8 mouse cellular contexts compared by ENCODE assay signal in genomic region chr3:33799617-33800512, GRCm38 (mm10). TPM values are rescaled to one million over a fixed set of nuclear protein-coding genes. Genes with fewer than 3 reads are reported as not detected.
DNase-seq lines count a peak whose midpoint lies in the region; ATAC-seq and TF ChIP-seq lines count a peak whose summit lies in the region.

TSS of gene Ttc14 (plus strand) at chr3:33799832.

- no peaks in the 10 kb centered on the region for H3K9me3 ChIP-seq in ES-E14 (ENCODE audit: control insufficient read depth, insufficient read depth, low read depth, low read length)
- H3K9me3 ChIP-seq in forebrain, embryonic 15.5 days = no peaks in the 10 kb centered on the region

- peak within 1 kb of the TSS; percentile 60 for H3K4me2 ChIP-seq in forebrain, embryonic 15.5 days (replicated peaks)

- peak within 1 kb of the TSS; percentile 88 for H3K27ac ChIP-seq in ES-E14 (ENCODE audit: insufficient read depth, low read depth, low read length, poor library complexity, severe bottlenecking)
- peak within 1 kb of the TSS; percentile 99 for H3K27ac ChIP-seq in forebrain, embryonic 15.5 days (replicated peaks)

- intact Hi-C loops in heart, postnatal 25 days (cut with DNase I) = loop anchor here (10.0 kb wide), 3 partner anchors 225 to 1065 kb away; partner anchors contain the start of genes Dnajc19, Mrpl47 and Ndufb5

- no peaks in the 10 kb centered on the region for H3K27me3 ChIP-seq in forebrain, embryonic 15.5 days

- peak; percentile 92 for DNase-seq in ES-E14 (ENCODE audit: low read depth, low spot score)
- DNase-seq in cerebellum, adult 11-12 months = peak; percentile 97
- peak; percentile 94 for DNase-seq in heart, postnatal 25 days (ENCODE audit: low spot score)
- peak; percentile 96 to 98 for DNase-seq in layer of hippocampus, adult 18-20 months (ENCODE audit: low spot score in 2 of 2)
- DNase-seq in lung, adult 2 months = peak; percentile 99
- DNase-seq in thymus, adult 18-20 months = peak; percentile 93 to 96

- TF ChIP-seq POLR2A in lung, adult 2 months (IDR thresholded peaks at IDR 0.05; ENCODE audit: borderline replicate concordance, extremely low read depth, low read depth, low read length) = peak; percentile 88; the same call in 1 of the 2 replicates

- peaks cover 0 to 3% of the 10 kb centered on the region in 2 experiments; a peak in 1 of 4 replicates for H3K4me1 ChIP-seq in ES-E14 (ENCODE audit: control insufficient read depth in 2 of 2, insufficient read depth in 2 of 2, low read length in 2 of 2, poor library complexity in 1 of 2)
- peaks cover 13% of the 10 kb centered on the region for H3K4me1 ChIP-seq in forebrain, embryonic 15.5 days
- peaks cover 6% of the 10 kb centered on the region for H3K4me1 ChIP-seq in lung, adult 2 months (ENCODE audit: control insufficient read depth, insufficient read depth, low read length)

- no peak for TF ChIP-seq CTCF in lung, adult 2 months (IDR thresholded peaks at IDR 0.05; ENCODE audit: insufficient read depth, low read length)

- peak within 1 kb of the TSS; percentile 82 to 86 for H3K4me3 ChIP-seq in ES-E14 (ENCODE audit: insufficient read depth in 1 of 2, low read depth in 1 of 2, low read length in 2 of 2, poor library complexity in 1 of 2, severe bottlenecking in 1 of 2)
- peak within 1 kb of the TSS; percentile 97 for H3K4me3 ChIP-seq in forebrain, embryonic 15.5 days
- peak within 1 kb of the TSS; percentile 93 for H3K4me3 ChIP-seq in lung, adult 2 months (replicated peaks; ENCODE audit: extremely low read depth, low read depth, low read length)

- peak; percentile 99 for ATAC-seq in forebrain, embryonic 15.5 days (replicated peaks)
- ATAC-seq in neutrophil, adult 5-6 weeks (ENCODE audit: extremely low read depth, insufficient number of reproducible peaks, low FRiP score, poor library complexity, severe bottlenecking) = peak; percentile 97

- H3K9ac ChIP-seq in ES-E14 (ENCODE audit: insufficient read depth, low read depth, low read length, poor library complexity, severe bottlenecking) = peak within 1 kb of the TSS; percentile 94
- H3K9ac ChIP-seq in forebrain, embryonic 15.5 days (replicated peaks) = peak within 1 kb of the TSS; percentile 96

- WGBS in forebrain, embryonic 15.5 days = under 1% methylated on average over 90 of the region's 90 CpGs
- WGBS in lung, adult 2 months = under 1% methylated on average over 90 of the region's 90 CpGs

- peaks cover 4% of the 10 kb centered on the region; the same call in 1 of the 2 replicates for H3K36me3 ChIP-seq in ES-E14 (ENCODE audit: control insufficient read depth, insufficient read depth, low read length, poor library complexity, severe bottlenecking)
- peaks cover 8% of the 10 kb centered on the region for H3K36me3 ChIP-seq in forebrain, embryonic 15.5 days

- in situ Hi-C loops in ES-E14 (cut with MboI; ENCODE audit: low sequenced_read_pairs in 2 of 2, unreplicated experiment in 2 of 2) = loop anchor here in 1 of 2 experiments (25.0 kb wide), 2 partner anchors 488 to 838 kb away; no protein-coding TSS in a partner anchor

TF ChIP-seq in ES-E14, 5 proteins besides CTCF, POLR2A, EP300 and RAD21:
- TF ChIP-seq MAFK (IDR thresholded peaks at IDR 0.05; ENCODE audit: insufficient read depth, low read depth, low read length) (no peak), ZNF384 (IDR thresholded peaks at IDR 0.05; ENCODE audit: low read depth, low read length) (no peak), ZC3H11A (IDR thresholded peaks at IDR 0.05; ENCODE audit: borderline replicate concordance, low read depth, low read length) (no peak), HCFC1 (IDR thresholded peaks at IDR 0.05; ENCODE audit: borderline replicate concordance, insufficient read depth, low read length) (peak; percentile 81; the same call in 1 of the 2 replicates), CHD2 (IDR thresholded peaks at IDR 0.05; ENCODE audit: low read depth, low read length) (peak; percentile 99)

RNA-seq across cellular contexts. Expression of gene Ttc14, which starts in this region (rescaled TPM):
- total RNA-seq in ES-E14 (2012; rRNA removed) = 44.1 and 57.2 TPM in 2 replicates
- polyA plus RNA-seq in forebrain, embryonic 15.5 days (2015; fragmentation: Nextera tagmentation; extraction: Ambion mirVana) = 73.3 and 79.6 TPM in 2 replicates
- total RNA-seq in heart, postnatal 25 days (2021) = 10 to 100 TPM; 18.6 to 21.3 TPM
- 10 to 100 TPM; 73.4 to 85.8 TPM for total RNA-seq in layer of hippocampus, adult 18-20 months (2021)
- polyA plus RNA-seq in lung, adult 2 months (2012; rRNA removed) = 30.3 and 60.5 TPM in 2 replicates
- total RNA-seq in neutrophil, adult 5-6 weeks (2017) = 158 and 165 TPM in 2 replicates

Comparison
In these comparisons a context has a peak if more than half of its experiments do, and no peak if none do; other contexts are left out.
1. Peak in every context shown above with its lines: DNase-seq, ATAC-seq, H3K4me3 ChIP-seq and H3K27ac ChIP-seq.